ENCODE assay signal across 22 mouse cellular contexts in genomic region chr2:57213364-57213763, GRCm38 (mm10). TPM values are rescaled to one million over a fixed set of nuclear protein-coding genes. Genes with fewer than 3 reads are reported as not detected.
DNase-seq lines count a peak whose midpoint lies in the region; ATAC-seq and TF ChIP-seq lines count a peak whose summit lies in the region.
"Had no signal": no experiment of that assay in that cellular context is flagged by ENCODE, and none has a peak within 500 bp of the region (broad histone marks: within the 10 kb centered on the region; RNA-seq: fewer than 3 reads in every experiment).

No protein-coding gene starts in this region.

- H3K27me3 ChIP-seq in intestine, embryonic 14.5 days (replicated peaks; ENCODE audit: control insufficient read depth, insufficient read depth, low read length) = no peaks in the 10 kb centered on the region
- H3K27me3 ChIP-seq in intestine, embryonic 16.5 days (replicated peaks; ENCODE audit: control insufficient read depth, insufficient read depth, low read length) = no peaks in the 10 kb centered on the region
- no peaks in the 10 kb centered on the region for H3K27me3 ChIP-seq in liver, adult 2 months (ENCODE audit: control insufficient read depth, insufficient read depth, low read length)
- H3K27me3 ChIP-seq in liver, postnatal 0 days (ENCODE audit: insufficient read depth, low read length) = no peaks in the 10 kb centered on the region
- H3K27me3 ChIP-seq in MEL (ENCODE audit: control insufficient read depth in 1 of 2, insufficient read depth in 2 of 2, low read length in 2 of 2) = no peaks in the 10 kb centered on the region
- no peaks in the 10 kb centered on the region for H3K27me3 ChIP-seq in forebrain, embryonic 12.5 days
- H3K27me3 ChIP-seq: CH12.LX, Patski had no signal

- TF ChIP-seq CTCF in liver, adult 2 months (IDR thresholded peaks at IDR 0.05; ENCODE audit: low read depth, low read length) = no peak
- no peak for TF ChIP-seq CTCF in liver, postnatal 0 days (IDR thresholded peaks at IDR 0.05; ENCODE audit: low read depth)
- TF ChIP-seq CTCF in MEL (IDR thresholded peaks at IDR 0.05 in 2 of 3, conservative IDR thresholded peaks at IDR 0.05 in 1 of 3; ENCODE audit: control insufficient read depth in 1 of 3, insufficient read depth in 1 of 3, low read depth in 2 of 3, low read length in 3 of 3, poor library complexity in 1 of 3, severe bottlenecking in 1 of 3) = no peak

- DNase-seq in intestine, embryonic 14.5 days (ENCODE audit: low spot score) = peak; percentile 34
- peak; percentile 51 for DNase-seq in liver, adult 2 months (ENCODE audit: extremely low read depth, low read depth, low spot score)
- no peak for DNase-seq in liver, postnatal 0 days
- peak; percentile 38 for DNase-seq in MEL (ENCODE audit: low read depth, low spot score)
- DNase-seq: adrenal gland, adult 2 months; adrenal gland, adult 8-10 months; adrenal gland, postnatal 10 days; adrenal gland, postnatal 14 days; adrenal gland, postnatal 25 days; adrenal gland, postnatal 36 days; B cell, adult 2 months; cerebellum, adult 11 months; cerebellum, adult 11-12 months; cerebellum, adult 18-20 months; cerebellum, adult 2 months had no signal

- TF ChIP-seq POLR2A in liver, adult 2 months (IDR thresholded peaks at IDR 0.05; ENCODE audit: extremely low read depth, insufficient read depth, low read length) = no peak
- TF ChIP-seq POLR2A in MEL (IDR thresholded peaks at IDR 0.05; ENCODE audit: control insufficient read depth in 1 of 2, insufficient read depth in 1 of 2, low read depth in 1 of 2, low read length in 2 of 2, poor library complexity in 1 of 2) = no peak

- H3K4me3 ChIP-seq in intestine, embryonic 14.5 days (ENCODE audit: low read depth, low read length) = no peak overlapping the region
- H3K4me3 ChIP-seq in intestine, embryonic 16.5 days (ENCODE audit: low read length) = no peak overlapping the region
- no peak overlapping the region for H3K4me3 ChIP-seq in liver, adult 2 months (ENCODE audit: insufficient read depth, low read depth, low read length)
- H3K4me3 ChIP-seq in liver, postnatal 0 days (ENCODE audit: low read depth, low read length) = no peak overlapping the region
- no peak overlapping the region for H3K4me3 ChIP-seq in MEL (ENCODE audit: control insufficient read depth in 1 of 2, insufficient read depth in 1 of 2, low read depth in 2 of 2, low read length in 2 of 2)
- H3K4me3 ChIP-seq in forebrain, embryonic 12.5 days (replicated peaks) = no peak overlapping the region

- H3K4me1 ChIP-seq in intestine, embryonic 14.5 days (replicated peaks; ENCODE audit: control insufficient read depth, insufficient read depth, low read length) = no peaks in the 10 kb centered on the region
- 0 out of 2 replicates have a peak, but pooled peaks cover 6% of the 10 kb centered on the region for H3K4me1 ChIP-seq in intestine, embryonic 16.5 days (ENCODE audit: control insufficient read depth, insufficient read depth, low read length)
- peaks cover 8% of the 10 kb centered on the region for H3K4me1 ChIP-seq in liver, adult 2 months (ENCODE audit: control insufficient read depth, insufficient read depth, low read length)
- no peaks in the 10 kb centered on the region for H3K4me1 ChIP-seq in liver, postnatal 0 days (ENCODE audit: insufficient read depth)
- peaks cover 11 to 20% of the 10 kb centered on the region in 2 experiments for H3K4me1 ChIP-seq in MEL (ENCODE audit: control insufficient read depth in 1 of 2, insufficient read depth in 2 of 2, low read length in 2 of 2)
- H3K4me1 ChIP-seq in forebrain, embryonic 12.5 days = no peaks in the 10 kb centered on the region

- no peak for ATAC-seq in intestine, embryonic 14.5 days (replicated peaks; ENCODE audit: low FRiP score, low TSS enrichment, low read depth)
- ATAC-seq in intestine, embryonic 16.5 days = no peak
- no peak for ATAC-seq in liver, postnatal 0 days
- ATAC-seq in forebrain, embryonic 12.5 days (ENCODE audit: low FRiP score) = no peak
- ATAC-seq: activated CD4-positive, CD25-positive, alpha-beta regulatory T cell, adult 4 months; CD4-positive, CD25-positive, alpha-beta regulatory T cell, adult 4 months; Patski had no signal

- TF ChIP-seq RAD21 in MEL (IDR thresholded peaks at IDR 0.05; ENCODE audit: low read depth, low read length) = no peak

- no peaks in the 10 kb centered on the region for H3K9me3 ChIP-seq in intestine, embryonic 14.5 days (ENCODE audit: control insufficient read depth, low read length)
- no peaks in the 10 kb centered on the region for H3K9me3 ChIP-seq in intestine, embryonic 16.5 days (ENCODE audit: control insufficient read depth, low read length)
- no peaks in the 10 kb centered on the region for H3K9me3 ChIP-seq in liver, postnatal 0 days (ENCODE audit: low read length)
- H3K9me3 ChIP-seq in MEL (replicated peaks; ENCODE audit: insufficient read depth, low read length) = no peaks in the 10 kb centered on the region
- H3K9me3 ChIP-seq in forebrain, embryonic 12.5 days = 0 out of 2 replicates have a peak, but pooled peaks cover 6% of the 10 kb centered on the region
- H3K9me3 ChIP-seq: G1E had no signal

- no peak overlapping the region for H3K4me2 ChIP-seq in intestine, embryonic 14.5 days (ENCODE audit: low read length)
- H3K4me2 ChIP-seq in intestine, embryonic 16.5 days (ENCODE audit: low read depth, low read length) = no peak overlapping the region
- no peak overlapping the region for H3K4me2 ChIP-seq in liver, postnatal 0 days (ENCODE audit: low read depth, low read length)
- no peak overlapping the region for H3K4me2 ChIP-seq in forebrain, embryonic 12.5 days

- H3K27ac ChIP-seq in intestine, embryonic 14.5 days (ENCODE audit: low read depth) = no peak overlapping the region
- no peak overlapping the region for H3K27ac ChIP-seq in intestine, embryonic 16.5 days (ENCODE audit: low read length)
- no peak overlapping the region for H3K27ac ChIP-seq in liver, adult 2 months (replicated peaks; ENCODE audit: insufficient read depth, low read depth, low read length)
- H3K27ac ChIP-seq in liver, postnatal 0 days (ENCODE audit: low read depth) = no peak overlapping the region
- H3K27ac ChIP-seq in MEL (ENCODE audit: control insufficient read depth, low read depth, low read length) = no peak overlapping the region
- no peak overlapping the region for H3K27ac ChIP-seq in forebrain, embryonic 12.5 days

- TF ChIP-seq EP300 in liver, postnatal 0 days (IDR thresholded peaks at IDR 0.05; ENCODE audit: low read depth) = no peak
- peak; percentile 53 to 67 for TF ChIP-seq EP300 in MEL (IDR thresholded peaks at IDR 0.05; ENCODE audit: low read depth in 1 of 2, low read length in 2 of 2)

- H3K36me3 ChIP-seq in intestine, embryonic 14.5 days (ENCODE audit: control insufficient read depth, insufficient read depth, low read length) = no peaks in the 10 kb centered on the region
- no peaks in the 10 kb centered on the region for H3K36me3 ChIP-seq in intestine, embryonic 16.5 days (ENCODE audit: control insufficient read depth, insufficient read depth, low read length)
- no peaks in the 10 kb centered on the region for H3K36me3 ChIP-seq in liver, adult 2 months (ENCODE audit: control insufficient read depth, insufficient read depth, low read length)
- H3K36me3 ChIP-seq in liver, postnatal 0 days (replicated peaks; ENCODE audit: insufficient read depth, low read length) = no peaks in the 10 kb centered on the region
- H3K36me3 ChIP-seq in MEL (ENCODE audit: control insufficient read depth in 1 of 2, insufficient read depth in 2 of 2, low read length in 2 of 2) = peaks cover 0 to 24% of the 10 kb centered on the region in 2 experiments; a peak in 2 of 4 replicates
- H3K36me3 ChIP-seq in forebrain, embryonic 12.5 days (replicated peaks) = no peaks in the 10 kb centered on the region
- H3K36me3 ChIP-seq: G1E had no signal

- 86% methylated on average over 4 of the region's 4 CpGs for WGBS in intestine, embryonic 14.5 days
- 82% methylated on average over 4 of the region's 4 CpGs for WGBS in intestine, embryonic 16.5 days
- 29% methylated on average over 4 of the region's 4 CpGs for WGBS in liver, adult 2 months
- 62% methylated on average over 4 of the region's 4 CpGs for WGBS in liver, postnatal 0 days (ENCODE audit: insufficient replicate concordance)
- 86% methylated on average over 4 of the region's 4 CpGs for WGBS in forebrain, embryonic 12.5 days

- no peak overlapping the region for H3K9ac ChIP-seq in intestine, embryonic 14.5 days (ENCODE audit: low read length)
- H3K9ac ChIP-seq in intestine, embryonic 16.5 days (ENCODE audit: low read depth, low read length) = no peak overlapping the region
- no peak overlapping the region for H3K9ac ChIP-seq in liver, adult 2 months (ENCODE audit: low read depth, low read length)
- H3K9ac ChIP-seq in liver, postnatal 0 days (replicated peaks) = no peak overlapping the region
- H3K9ac ChIP-seq in MEL (ENCODE audit: control insufficient read depth, low read depth, low read length, poor library complexity, severe bottlenecking) = no peak overlapping the region
- H3K9ac ChIP-seq in forebrain, embryonic 12.5 days = no peak overlapping the region

- H3K79me2 ChIP-seq in liver, adult 2 months (ENCODE audit: control insufficient read depth, insufficient read depth, low read length) = no peaks in the 10 kb centered on the region
- no peaks in the 10 kb centered on the region for H3K79me2 ChIP-seq in MEL (ENCODE audit: control insufficient read depth, insufficient read depth, low read length, poor library complexity)

TF ChIP-seq in MEL, 35 proteins besides CTCF, POLR2A, EP300 and RAD21 (continues in another document):
- TF ChIP-seq RCOR1 (IDR thresholded peaks at IDR 0.05; ENCODE audit: low read depth, low read length) (peak; percentile 68; the same call in 1 of the 2 replicates), NRF1 (IDR thresholded peaks at IDR 0.05; ENCODE audit: insufficient read depth, low read depth, low read length, poor library complexity, severe bottlenecking) (no peak), TCF12 (IDR thresholded peaks at IDR 0.05; ENCODE audit: low read depth, low read length) (peak; percentile 52), GATA1 (IDR thresholded peaks at IDR 0.05; ENCODE audit: low read depth, low read length) (peak; percentile 58), HCFC1 (IDR thresholded peaks at IDR 0.05; ENCODE audit: low read depth, low read length) (no peak), MAX (IDR thresholded peaks at IDR 0.05; ENCODE audit: low read length) (0 out of 2 replicates have a peak, but pooled peaks have one; percentile 22), TAL1 (IDR thresholded peaks at IDR 0.05; ENCODE audit: low read length) (peak; percentile 39)

RNA-seq across cellular contexts. Expression of gene Gpd2, which starts 24.1 kb away (rescaled TPM):
- 21.8 and 24.7 TPM in 2 replicates for polyA plus RNA-seq in intestine, embryonic 14.5 days (2014; fragmentation: Nextera tagmentation; extraction: Ambion mirVana)
- 23.0 and 27.0 TPM in 2 replicates for polyA plus RNA-seq in intestine, embryonic 16.5 days (2015; fragmentation: Nextera tagmentation; extraction: Ambion mirVana)
- total RNA-seq in liver, adult 2 months (2014; rRNA removed) = 8.4 and 12.3 TPM in 2 replicates
- 4.4 and 7.1 TPM in 2 replicates for polyA plus RNA-seq in liver, adult 2 months (2012; rRNA removed)
- polyA plus RNA-seq in liver, postnatal 0 days (2015; fragmentation: Nextera tagmentation; extraction: Ambion mirVana) = 20.4 and 29.7 TPM in 2 replicates
- 16.9 and 20.3 TPM in 2 replicates for total RNA-seq in MEL (2012; rRNA removed)
- 10 to 100 TPM; 24.6 to 72.8 TPM for polyA plus RNA-seq in MEL (2012; ENCODE audit: insufficient read depth in 1 of 2, insufficient read length in 2 of 2, low read depth in 1 of 2, low replicate concordance in 2 of 2, missing spikeins in 1 of 2)
- 23.1 and 24.1 TPM in 2 replicates for polyA plus RNA-seq in forebrain, embryonic 12.5 days (2016; fragmentation: Nextera tagmentation; extraction: Ambion mirVana)
